Mouse (Mus musculus): Measurements from ENCODE around the gene Sult2b1.

GRCm38 (mm10) chr7:45833148-45833790 is 48.8 kb upstream of the Sult2b1 start:
- no peak for TF ChIP-seq POLR2A (IDR thresholded peaks at IDR 0.05; ENCODE audit: borderline replicate concordance, extremely low read depth, low read depth, low read length)
- no peak for TF ChIP-seq CTCF (IDR thresholded peaks at IDR 0.05; ENCODE audit: insufficient read depth, low read length)
